Mouse (Mus musculus) retina, postnatal 1 day (tissue): Measurements from ENCODE around the gene Tiam2.

Experiments
- DNase-seq: peaks from one replicate; pipeline ENCODE4 v3.0.0-alpha.2; 2012

Gene Tiam2

GRCm38 (mm10) chr17:3505711-3506110, 179.3 kb downstream of the Tiam2 start:
- no peak for DNase-seq

DNA sequence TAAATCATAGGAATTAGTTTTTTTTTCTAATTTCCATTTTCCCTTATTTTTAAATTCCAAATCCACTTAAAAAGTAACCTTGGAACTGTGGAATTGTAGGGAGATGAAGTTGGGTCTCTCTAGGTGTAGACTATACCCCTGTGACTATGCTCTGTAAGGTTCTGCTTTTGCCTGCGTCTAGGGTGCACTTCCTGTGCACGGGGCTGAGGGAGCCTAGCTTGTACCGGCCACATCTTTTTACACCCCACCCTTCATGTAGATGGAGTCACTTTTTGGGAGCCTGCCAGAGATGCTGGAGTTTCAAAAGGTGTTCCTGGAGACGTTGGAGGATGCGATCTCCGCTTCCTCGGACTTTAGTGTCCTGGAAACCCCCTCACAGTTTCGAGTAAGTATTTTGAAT, 180.1 kb downstream of the Tiam2 start:
- no peak for DNase-seq

GRCm38 (mm10) chr17:3509841-3510240, 183.5 kb downstream of the Tiam2 start:
- peak; percentile 74 for DNase-seq

- no peak for DNase-seq
These were observed 187.9 kb downstream of the Tiam2 start for GRCm38 (mm10) chr17:3514316-3514715.

DNA sequence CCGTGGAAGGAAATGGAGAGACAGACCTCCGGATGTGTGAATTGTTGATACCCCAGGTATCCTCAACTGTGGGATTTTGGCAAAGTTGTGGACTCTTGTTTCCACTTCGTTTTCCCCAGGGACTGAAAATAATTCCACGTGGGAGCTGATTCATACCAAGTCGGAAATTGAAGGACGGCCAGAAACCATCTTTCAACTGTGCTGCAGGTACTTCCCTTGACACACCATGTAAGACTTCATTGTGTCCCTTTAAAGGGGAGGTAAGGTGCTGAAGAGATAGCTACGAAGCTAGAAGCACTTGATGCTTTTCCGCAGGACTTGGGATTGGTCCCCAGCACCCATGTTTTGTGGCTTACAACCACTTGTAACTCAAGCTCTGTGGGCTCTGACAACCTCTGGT, 189.5 kb downstream of the Tiam2 start:
- no peak for DNase-seq

GRCm38 (mm10) chr17:3516406-3516805, 190.0 kb downstream of the Tiam2 start:
- DNase-seq = no peak

- DNase-seq = no peak
These were observed 194.0 kb downstream of the Tiam2 start for GRCm38 (mm10) chr17:3520344-3520743.

DNA sequence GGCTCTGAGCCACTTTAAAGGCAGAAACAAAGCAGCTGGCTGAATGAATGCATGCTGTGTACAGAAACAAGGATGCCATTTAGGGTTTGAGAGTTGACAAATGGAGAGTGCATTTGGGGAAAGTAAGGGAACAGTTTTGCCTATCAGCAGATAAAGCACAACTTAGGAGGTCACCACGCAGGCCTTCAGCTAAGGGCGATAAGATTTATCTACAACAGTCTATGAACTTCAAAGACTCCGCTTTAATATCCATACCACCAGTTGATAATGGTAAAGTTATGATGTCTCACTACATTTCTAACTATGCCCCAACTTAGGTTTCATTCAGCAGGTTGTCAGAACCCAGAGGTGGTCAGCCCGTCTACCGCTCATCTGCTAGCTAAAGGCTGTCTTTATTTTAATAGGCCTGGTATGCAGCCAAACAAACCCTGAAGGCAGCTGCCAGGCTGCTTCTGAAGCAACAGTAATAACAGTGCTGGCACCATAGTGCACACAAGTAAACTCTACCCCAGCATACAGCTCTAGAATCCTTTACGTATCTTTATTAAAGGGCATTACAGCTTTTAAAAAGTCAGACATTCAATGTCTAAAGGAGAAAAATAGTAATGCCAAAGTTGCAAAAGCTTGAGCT, 201.6 kb downstream of the Tiam2 start:
- no peak for DNase-seq

DNA sequence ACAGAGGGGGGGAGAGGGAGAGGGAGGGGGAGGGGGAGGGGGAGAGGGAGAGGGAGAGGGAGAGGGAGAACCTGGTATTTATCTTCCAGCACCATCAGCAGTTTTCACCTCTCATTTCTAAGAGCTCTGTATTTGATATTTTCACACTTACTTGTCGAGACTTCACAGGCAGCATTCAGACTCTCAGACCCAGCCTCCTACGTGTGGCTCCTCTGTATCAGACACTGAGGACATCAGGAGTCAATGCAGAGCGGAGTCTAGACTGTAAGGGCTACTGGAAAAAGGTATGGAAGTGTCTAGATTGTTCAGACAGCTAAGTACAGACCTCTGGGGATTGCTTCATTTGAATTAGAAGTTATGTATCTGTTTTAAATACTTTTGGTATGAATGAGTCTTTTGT, 203.2 kb downstream of the Tiam2 start:
- no peak for DNase-seq

GRCm38 (mm10) chr17:3530549-3530948, 204.2 kb downstream of the Tiam2 start:
- DNase-seq = no peak

- no peak for DNase-seq
These were observed 205.3 kb downstream of the Tiam2 start for GRCm38 (mm10) chr17:3531641-3532040.

DNA sequence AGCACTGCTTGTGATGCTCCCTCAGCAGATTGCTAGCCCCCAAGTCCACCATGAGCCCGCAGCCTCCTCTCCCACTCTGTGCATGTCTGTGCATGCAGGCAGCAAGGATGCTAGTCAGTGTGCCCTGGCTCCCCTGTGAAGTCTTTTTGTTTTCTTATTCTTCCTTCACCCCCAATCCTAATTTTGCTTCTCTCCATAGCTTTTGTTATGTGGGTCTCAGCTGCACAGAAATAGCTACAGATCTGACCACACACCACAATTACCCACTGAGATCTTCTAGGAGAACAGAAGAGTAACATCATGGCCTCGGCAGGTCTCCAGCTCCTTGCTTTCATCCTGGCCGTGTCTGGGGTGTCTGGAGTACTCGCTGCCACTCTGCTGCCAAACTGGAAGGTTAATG, 205.9 kb downstream of the Tiam2 start, which contains the start of gene Cldn20:
TSS of gene Cldn20 (plus strand) at position 301 of the 400 bp plus-strand sequence.
- no peak for DNase-seq

DNA sequence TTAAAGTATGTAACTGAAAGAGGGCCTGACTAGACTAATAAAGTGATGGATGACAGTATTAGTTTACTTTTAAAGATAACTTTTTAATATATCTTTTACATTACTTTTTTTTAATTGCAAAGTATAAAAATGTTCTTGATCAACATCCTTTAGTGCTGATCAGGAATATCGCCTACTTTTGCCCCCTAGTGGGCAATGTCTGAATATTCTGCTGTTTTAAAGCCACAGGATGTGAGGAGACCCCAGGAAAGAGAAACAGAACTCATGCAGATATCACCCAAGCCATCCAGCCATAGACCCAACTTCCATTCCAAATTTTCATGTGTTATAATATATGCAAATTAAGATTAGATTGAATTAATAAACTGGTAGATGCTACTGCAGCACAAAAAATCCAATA, 207.1 kb downstream of the Tiam2 start:
- DNase-seq = peak; percentile 52

DNA sequence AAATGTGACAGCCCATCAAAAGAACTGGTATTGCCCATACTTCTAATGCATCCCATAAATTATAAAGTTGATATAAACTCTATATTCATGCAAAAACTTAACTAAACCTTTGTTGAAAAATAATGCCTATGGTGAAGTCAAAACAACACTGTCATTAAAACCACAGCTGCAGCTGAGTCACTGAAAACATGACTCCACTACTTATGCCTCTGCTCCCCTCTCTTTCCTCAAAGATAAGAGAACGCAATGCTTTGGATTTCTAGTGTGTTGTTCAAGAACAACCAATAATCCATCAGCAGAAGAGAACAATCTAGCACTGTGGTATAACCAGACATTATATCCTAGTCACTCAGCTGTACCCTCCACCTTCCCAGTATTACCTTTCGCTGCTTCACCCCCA, 213.9 kb downstream of the Tiam2 start:
- no peak for DNase-seq

- DNase-seq = no peak
These were observed 214.7 kb downstream of the Tiam2 start for GRCm38 (mm10) chr17:3541033-3541432.

DNA sequence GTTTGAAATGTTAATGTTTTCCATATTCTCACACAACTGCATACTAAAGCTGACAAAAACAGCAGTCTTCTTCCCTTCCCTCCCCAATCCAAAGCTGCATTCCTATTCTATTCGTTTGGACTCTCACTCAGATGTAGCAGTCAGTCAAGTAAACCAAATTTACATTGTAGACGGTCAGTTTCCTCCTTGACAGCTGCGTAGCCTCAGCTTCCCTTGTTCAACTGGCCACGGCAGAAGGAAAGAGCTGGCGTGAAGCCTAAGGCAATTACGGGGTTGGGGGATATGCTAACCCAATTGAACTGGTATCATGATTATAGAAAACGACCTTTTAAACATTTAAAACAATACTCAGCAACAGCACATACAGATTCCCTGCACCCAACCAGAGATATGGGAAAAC, 221.4 kb downstream of the Tiam2 start:
- DNase-seq = no peak

GRCm38 (mm10) chr17:3556251-3556650, 229.9 kb downstream of the Tiam2 start:
- DNase-seq = no peak

DNA sequence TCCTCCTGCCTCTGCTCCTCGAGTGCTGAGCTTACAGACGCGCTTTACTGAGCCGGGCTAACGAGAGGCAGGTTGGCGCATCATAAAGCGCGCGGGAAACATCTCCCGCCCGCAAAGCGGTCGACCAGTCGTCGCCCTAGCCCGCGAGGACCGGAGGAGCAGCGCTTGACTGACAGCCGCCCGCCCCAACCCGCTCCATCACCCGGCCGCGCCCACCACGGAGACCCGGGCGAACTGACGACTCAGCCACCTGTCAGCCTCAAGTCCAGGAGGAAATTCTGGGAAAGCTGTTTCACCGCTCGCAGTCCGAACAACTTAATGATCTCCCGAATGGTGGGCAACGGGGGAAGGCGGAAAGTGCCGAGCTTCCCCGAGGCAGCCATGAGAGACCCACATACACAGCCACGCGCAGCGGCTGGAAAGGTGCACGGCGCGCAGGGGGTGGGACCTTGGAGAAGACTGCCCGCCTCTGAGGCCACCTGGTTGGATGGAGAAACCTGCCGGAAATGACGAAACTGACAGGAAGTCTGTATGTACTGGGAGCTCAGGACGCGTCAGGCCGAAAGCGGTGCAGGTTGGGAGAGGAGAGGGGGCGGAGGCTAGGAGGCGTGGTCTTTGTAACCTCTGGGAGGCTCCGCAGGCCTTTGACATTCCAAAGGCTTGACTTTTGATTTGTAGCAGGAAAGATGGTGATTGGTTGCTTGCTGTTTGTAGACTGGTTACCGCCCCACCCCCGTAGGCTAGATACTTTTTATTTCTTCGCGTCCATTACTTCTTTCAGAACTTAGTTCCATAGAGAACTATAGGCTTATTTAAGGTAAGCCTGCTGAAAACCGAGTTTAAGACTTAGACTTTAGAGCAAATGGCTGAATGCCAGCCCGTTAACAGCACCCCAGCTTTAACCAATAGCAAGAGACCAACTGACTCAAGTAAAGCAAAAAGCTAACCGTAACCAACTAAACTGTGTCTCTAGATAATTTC, 231.2 kb downstream of the Tiam2 start, which contains the start of gene Tfb1m:
TSS of gene Tfb1m (minus strand) at position 451 of the 981 bp plus-strand sequence.
- peak; percentile 100 for DNase-seq

DNA sequence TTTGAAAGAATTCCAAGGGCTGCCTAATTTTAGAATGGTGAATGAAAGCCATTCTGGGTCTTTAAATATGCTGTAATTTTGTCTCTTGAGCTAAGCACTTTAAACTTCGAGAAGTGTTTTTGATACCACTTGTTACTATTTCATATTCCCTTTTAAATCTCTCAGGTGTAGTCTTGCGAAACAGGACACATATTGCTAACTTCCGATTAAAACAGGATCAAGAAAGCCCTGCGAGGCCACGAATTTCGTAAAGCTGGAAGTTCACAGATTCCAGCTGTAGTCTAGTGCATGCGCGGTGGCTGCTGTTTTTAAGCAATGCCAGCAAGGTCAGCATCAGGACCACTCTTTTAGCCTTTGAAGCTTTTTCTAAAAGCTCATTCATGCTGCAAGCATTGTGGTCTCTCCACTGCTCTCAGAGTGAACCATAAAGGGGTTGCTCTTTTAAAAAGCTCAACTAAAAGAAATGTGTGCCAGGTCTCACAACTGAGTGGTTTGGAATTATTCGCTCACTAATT, 232.0 kb downstream of the Tiam2 start:
- no peak for DNase-seq

DNA sequence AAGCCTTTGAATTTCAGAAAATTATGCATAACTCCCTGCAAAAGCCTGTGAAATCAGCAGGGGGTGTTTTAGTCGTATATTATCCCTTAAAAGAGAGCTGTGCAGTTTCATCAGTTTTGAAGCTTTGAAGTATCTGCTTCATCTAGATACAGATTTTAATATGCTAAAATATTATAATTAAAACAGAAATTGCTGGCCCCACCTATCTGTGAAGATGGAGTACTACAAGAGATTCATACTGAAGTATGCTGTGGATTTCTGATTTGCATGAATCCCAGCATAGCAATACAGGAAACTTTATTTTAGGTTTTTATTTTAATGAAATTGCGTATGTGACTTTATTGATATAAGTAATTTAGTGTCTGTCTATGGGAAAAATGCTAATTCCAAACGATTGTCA, 234.2 kb downstream of the Tiam2 start:
- DNase-seq = no peak

DNA sequence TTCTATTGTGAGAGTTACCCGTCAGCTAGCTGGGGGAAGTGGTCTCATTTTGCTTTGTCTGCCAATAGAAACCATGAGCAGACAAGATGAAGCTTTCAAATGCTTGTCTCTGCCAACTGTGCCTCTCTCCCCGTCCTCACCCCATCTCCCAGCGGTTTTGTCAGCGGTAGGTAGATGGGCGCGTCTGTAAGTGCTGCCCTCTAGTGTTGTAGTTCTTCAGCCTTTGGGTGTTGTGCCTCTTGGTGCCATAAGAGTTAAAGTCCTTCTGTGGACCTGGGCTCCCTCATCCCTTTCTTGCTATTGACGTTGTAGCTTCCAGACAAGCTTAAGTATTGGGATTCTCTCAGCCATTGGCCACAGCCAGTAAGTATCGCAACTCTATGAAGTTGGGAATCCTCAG, 236.0 kb downstream of the Tiam2 start:
- DNase-seq = no peak

- peak; percentile 77 for DNase-seq
These were observed 244.5 kb downstream of the Tiam2 start for GRCm38 (mm10) chr17:3570876-3571275.
